Mouse (Mus musculus) kidney, embryonic 15.5 days (tissue): ENCODE data around the gene Arhgap33. TPM values are rescaled to one million over a fixed set of nuclear protein-coding genes. Genes with fewer than 3 reads are reported as not detected.
A peak's percentile ranks its signal among the peaks of the same experiment; 100 is the strongest.

Experiments used
- ATAC-seq: fragments of 200-750 bp; cut with Nextera tagmentation; replicated peaks from 2 replicates; pipeline ENCODE4 v1.8.0; 2017; ENCODE audit warnings: moderate TSS enrichment; ENCODE audit not compliant: low FRiP score
- H3K27ac ChIP-seq: fragments of 300-500 bp; sonication (generic); 2 replicates; pipeline ENCODE4 v1.5.1; 2015; ENCODE audit warnings: mild to moderate bottlenecking, inconsistent platforms
- H3K27me3 ChIP-seq: fragments of 300-500 bp; sonication (generic); 2 replicates; pipeline ENCODE4 v1.6.1; 2015; ENCODE audit warnings: inconsistent platforms
- H3K36me3 ChIP-seq: fragments of 300-500 bp; sonication (generic); 2 replicates; pipeline ENCODE4 v1.6.1; 2015; ENCODE audit warnings: inconsistent platforms
- H3K4me1 ChIP-seq: fragments of 300-500 bp; sonication (generic); 2 replicates; pipeline ENCODE4 v1.6.1; 2015; ENCODE audit warnings: inconsistent platforms
- H3K4me2 ChIP-seq: fragments of 300-500 bp; sonication (generic); 2 replicates; pipeline ENCODE4 v1.6.1; 2015; ENCODE audit warnings: moderate library complexity, mild to moderate bottlenecking, inconsistent platforms
- H3K4me3 ChIP-seq: fragments of 300-500 bp; sonication (generic); replicated peaks from 2 replicates; pipeline ENCODE4 v1.5.1; 2015; ENCODE audit warnings: mild to moderate bottlenecking, inconsistent platforms
- H3K9ac ChIP-seq: fragments of 300-500 bp; sonication (generic); 2 replicates; pipeline ENCODE4 v1.6.1; 2015; ENCODE audit warnings: mild to moderate bottlenecking, inconsistent platforms
- H3K9me3 ChIP-seq: fragments of 300-500 bp; sonication (generic); replicated peaks from 2 replicates; pipeline ENCODE4 v1.6.1; 2016; ENCODE audit warnings: inconsistent platforms
- WGBS: fragments of 180-500 bp; shearing (Covaris S2); methylation state at CpG from one replicate; pipeline ENCODE4 v1.1.7; 2015; ENCODE audit warnings: mixed read lengths; 5-methylcytosine and 5-hydroxymethylcytosine counted together
- polyA plus RNA-seq: library from polyadenylated mRNA; unstranded; fragments of >200 nt; fragmentation: Nextera tagmentation; extraction: Ambion mirVana; gene quantifications from 2 replicates; pipeline ENCODE4 v1.2.1, GENCODE M21; 2015

Gene Arhgap33
- polyA plus RNA-seq, 1 experiment from 2014 or later = 16.0 TPM

- Histone ChIP-seq H3K27ac (peak overlapping the region; percentile 99), H3K9me3 (no peaks in the 10 kb centered on the region), H3K27me3 (no peaks in the 10 kb centered on the region), H3K36me3 (peaks cover 50% of the 10 kb centered on the region), H3K4me1 (peaks cover 27% of the 10 kb centered on the region), H3K4me3 (peak overlapping the region; percentile 66), H3K4me2 (peak overlapping the region; percentile 85), H3K9ac (peak overlapping the region; percentile 66)
- 3% methylated on average over 10 of the region's 10 CpGs for WGBS
- ATAC-seq = peak; percentile 64
Observed at GRCm38 (mm10) chr7:30551445-30552101, 16.7 kb upstream of the Arhgap33 start.

GRCm38 (mm10) chr7:30550603-30551002 is 15.7 kb upstream of the Arhgap33 start:
- WGBS = 97% methylated on average over 1 of the region's 1 CpGs

GRCm38 (mm10) chr7:30549880-30550279 is 15.0 kb upstream of the Arhgap33 start:
- Histone ChIP-seq H3K9me3 (no peaks in the 10 kb centered on the region), H3K36me3 (peaks cover 42% of the 10 kb centered on the region), H3K4me1 (peaks cover 27% of the 10 kb centered on the region), H3K27ac (no peak overlapping the region), H3K9ac (no peak overlapping the region), H3K4me2 (no peak overlapping the region), H3K4me3 (no peak overlapping the region), H3K27me3 (no peaks in the 10 kb centered on the region)
- no peak for ATAC-seq
- WGBS = 94% methylated on average over 2 of the region's 2 CpGs

More at GRCm38 (mm10) chr7:30550603-30551002, 15.7 kb upstream of the Arhgap33 start:
- Histone ChIP-seq H3K36me3 (peaks cover 49% of the 10 kb centered on the region), H3K4me1 (peaks cover 27% of the 10 kb centered on the region), H3K9me3 (no peaks in the 10 kb centered on the region), H3K27me3 (no peaks in the 10 kb centered on the region), H3K9ac (no peak overlapping the region), H3K27ac (no peak overlapping the region), H3K4me2 (no peak overlapping the region), H3K4me3 (no peak overlapping the region)
- ATAC-seq = no peak

GRCm38 (mm10) chr7:30544327-30544726 is 9.5 kb upstream of the Arhgap33 start:
- 84% methylated on average over 2 of the region's 2 CpGs for WGBS
- no peak overlapping the region for H3K4me2 ChIP-seq
- peaks cover 77% of the 10 kb centered on the region for H3K36me3 ChIP-seq
- H3K9ac ChIP-seq = no peak overlapping the region
- no peak overlapping the region for H3K27ac ChIP-seq
- H3K4me3 ChIP-seq = no peak overlapping the region
- no peaks in the 10 kb centered on the region for H3K9me3 ChIP-seq
- ATAC-seq = no peak
- no peaks in the 10 kb centered on the region for H3K4me1 ChIP-seq
- no peaks in the 10 kb centered on the region for H3K27me3 ChIP-seq

GRCm38 (mm10) chr7:30540572-30540971 is 5.7 kb upstream of the Arhgap33 start:
- ATAC-seq = no peak
- no peak overlapping the region for H3K4me3 ChIP-seq
- H3K36me3 ChIP-seq = peaks cover 59% of the 10 kb centered on the region
- WGBS = 90% methylated on average over 7 of the region's 7 CpGs
- no peak overlapping the region for H3K4me2 ChIP-seq
- H3K9me3 ChIP-seq = no peaks in the 10 kb centered on the region
- H3K9ac ChIP-seq = no peak overlapping the region
- no peaks in the 10 kb centered on the region for H3K27me3 ChIP-seq
- no peak overlapping the region for H3K27ac ChIP-seq
- H3K4me1 ChIP-seq = peaks cover 4% of the 10 kb centered on the region

DNA sequence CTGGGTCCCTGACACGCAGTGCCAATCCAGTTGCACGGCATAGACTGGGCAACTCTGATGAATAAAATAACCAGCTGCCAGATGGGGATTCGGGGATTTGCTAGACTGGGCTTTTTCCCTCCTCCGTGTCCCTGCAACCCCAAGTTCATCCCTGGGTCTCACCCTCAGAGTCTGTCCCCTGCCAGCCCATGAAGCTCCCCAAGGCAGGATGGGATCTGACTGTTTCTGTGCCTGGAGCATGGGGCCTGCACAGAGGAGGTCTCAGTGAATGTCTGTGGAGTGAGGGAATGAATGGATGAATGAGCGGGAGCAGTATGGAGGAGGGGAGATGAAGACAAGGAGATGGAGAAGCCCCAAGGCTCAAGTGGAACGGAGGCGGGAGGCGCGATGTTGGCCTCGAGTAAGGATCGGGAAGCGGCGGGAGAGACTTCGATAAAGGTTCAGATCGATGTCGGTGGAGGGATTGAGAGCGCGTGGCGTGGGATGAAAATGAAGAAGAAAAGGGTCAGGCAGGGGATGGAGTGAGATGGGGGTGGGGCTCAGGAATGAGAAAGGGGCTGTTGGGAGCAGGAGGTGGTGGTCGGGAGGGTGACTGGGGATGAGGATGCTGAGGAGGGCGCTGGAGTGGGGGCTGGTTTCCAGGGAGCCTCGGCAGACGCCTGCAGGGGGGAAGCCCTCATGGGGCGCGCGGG is 773 bp downstream of the Arhgap33 start:
- Histone ChIP-seq H3K27me3 (no peaks in the 10 kb centered on the region), H3K4me3 (peak overlapping the region; percentile 85), H3K36me3 (peaks cover 52% of the 10 kb centered on the region), H3K4me2 (peak overlapping the region; percentile 89), H3K9me3 (no peaks in the 10 kb centered on the region), H3K9ac (peak overlapping the region; percentile 65), H3K4me1 (peaks cover 29% of the 10 kb centered on the region), H3K27ac (peak overlapping the region; percentile 74)
- no peak; the same call in 1 of the 2 replicates for ATAC-seq
- 7% methylated on average over 26 of the region's 26 CpGs for WGBS

- Histone ChIP-seq H3K27ac (peak overlapping the region; percentile 22; the same call in 1 of the 2 replicates), H3K4me3 (no peak overlapping the region), H3K27me3 (no peaks in the 10 kb centered on the region), H3K4me1 (peaks cover 30% of the 10 kb centered on the region), H3K36me3 (peaks cover 55% of the 10 kb centered on the region), H3K9me3 (no peaks in the 10 kb centered on the region), H3K9ac (peak overlapping the region; percentile 23; the same call in 1 of the 2 replicates), H3K4me2 (peak overlapping the region; percentile 89)
- WGBS = 37% methylated on average over 8 of the region's 8 CpGs
- ATAC-seq = peak; percentile 16; the same call in 1 of the 2 replicates
Observed at GRCm38 (mm10) chr7:30532931-30533330, 1.9 kb downstream of the Arhgap33 start.

GRCm38 (mm10) chr7:30531291-30531815 is 3.5 kb downstream of the Arhgap33 start:
- Histone ChIP-seq H3K9ac (no peak overlapping the region), H3K4me1 (peaks cover 40% of the 10 kb centered on the region), H3K4me2 (no peak overlapping the region), H3K27ac (no peak overlapping the region), H3K4me3 (no peak overlapping the region), H3K36me3 (peaks cover 62% of the 10 kb centered on the region), H3K27me3 (no peaks in the 10 kb centered on the region), H3K9me3 (no peaks in the 10 kb centered on the region)
- 81% methylated on average over 9 of the region's 9 CpGs for WGBS
- ATAC-seq = no peak

DNA sequence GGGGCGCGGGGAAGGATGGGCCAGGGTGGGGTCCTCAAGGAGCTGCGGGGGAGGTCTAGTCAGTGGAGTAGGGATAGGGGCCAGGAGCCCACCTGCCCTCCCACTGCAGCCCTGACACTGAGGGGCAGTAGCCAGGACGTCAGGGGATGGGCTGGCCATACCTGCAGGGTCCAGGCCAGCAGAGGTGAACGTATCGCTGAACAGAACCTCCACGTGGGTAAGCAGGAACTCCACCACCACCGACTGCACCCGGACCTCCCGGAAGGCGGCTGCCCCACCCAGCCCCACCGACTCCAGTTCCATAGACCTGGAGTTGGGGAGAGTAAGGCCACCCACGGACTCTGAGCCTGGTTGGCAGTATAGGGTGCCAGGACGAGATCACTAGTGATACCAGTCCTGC is 7.9 kb downstream of the Arhgap33 start:
- H3K4me3 ChIP-seq = peak overlapping the region; percentile 10; the same call in 1 of the 2 replicates
- H3K27me3 ChIP-seq = no peaks in the 10 kb centered on the region
- no peak for ATAC-seq
- H3K4me1 ChIP-seq = peaks cover 43% of the 10 kb centered on the region
- H3K9me3 ChIP-seq = no peaks in the 10 kb centered on the region
- H3K9ac ChIP-seq = no peak overlapping the region
- H3K4me2 ChIP-seq = peak overlapping the region; percentile 49
- H3K36me3 ChIP-seq = peaks cover 85% of the 10 kb centered on the region
- 73% methylated on average over 14 of the region's 14 CpGs for WGBS
- peak overlapping the region; percentile 79; the same call in 1 of the 2 replicates for H3K27ac ChIP-seq

GRCm38 (mm10) chr7:30526399-30526798 is 8.5 kb downstream of the Arhgap33 start:
- no peaks in the 10 kb centered on the region for H3K27me3 ChIP-seq
- ATAC-seq = peak; percentile 13; the same call in 1 of the 2 replicates
- WGBS = 19% methylated on average over 17 of the region's 17 CpGs
- peaks cover 79% of the 10 kb centered on the region for H3K36me3 ChIP-seq
- H3K27ac ChIP-seq = peak overlapping the region; percentile 79
- H3K9me3 ChIP-seq = no peaks in the 10 kb centered on the region
- H3K4me3 ChIP-seq = peak overlapping the region; percentile 10; the same call in 1 of the 2 replicates
- peak overlapping the region; percentile 49 for H3K4me2 ChIP-seq
- H3K4me1 ChIP-seq = peaks cover 48% of the 10 kb centered on the region
- H3K9ac ChIP-seq = no peak overlapping the region

GRCm38 (mm10) chr7:30525954-30526353 is 8.9 kb downstream of the Arhgap33 start:
- Histone ChIP-seq H3K4me1 (peaks cover 53% of the 10 kb centered on the region), H3K4me3 (peak overlapping the region; percentile 10; the same call in 1 of the 2 replicates), H3K27me3 (no peaks in the 10 kb centered on the region), H3K36me3 (peaks cover 75% of the 10 kb centered on the region), H3K9ac (no peak overlapping the region), H3K4me2 (peak overlapping the region; percentile 49), H3K9me3 (no peaks in the 10 kb centered on the region), H3K27ac (peak overlapping the region; percentile 79)
- WGBS = 25% methylated on average over 10 of the region's 10 CpGs
- ATAC-seq = peak; percentile 49

DNA sequence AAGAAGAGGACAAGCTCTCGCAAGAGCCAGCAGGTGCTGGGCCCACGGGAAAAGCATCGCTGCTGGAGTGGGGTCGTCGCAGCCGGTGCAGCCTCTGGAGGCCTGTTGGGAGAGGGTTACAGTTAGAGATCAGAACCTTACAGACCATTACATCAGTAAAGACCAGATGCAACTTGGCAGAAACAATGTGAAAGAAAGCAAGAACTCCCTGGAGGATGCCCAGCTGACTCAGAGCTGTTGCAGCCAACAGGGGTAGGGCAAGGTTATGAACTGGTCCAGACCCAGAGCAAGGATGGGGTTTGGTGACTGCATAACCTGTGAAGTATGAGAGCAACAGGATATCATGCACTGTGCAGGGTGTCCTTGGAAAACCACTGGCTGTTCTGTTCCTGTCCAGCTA is 10.4 kb downstream of the Arhgap33 start:
- H3K9ac ChIP-seq = no peak overlapping the region
- H3K9me3 ChIP-seq = no peaks in the 10 kb centered on the region
- ATAC-seq = no peak
- H3K27me3 ChIP-seq = no peaks in the 10 kb centered on the region
- 91% methylated on average over 6 of the region's 6 CpGs for WGBS
- peaks cover 65% of the 10 kb centered on the region for H3K4me1 ChIP-seq
- H3K4me2 ChIP-seq = no peak overlapping the region
- no peak overlapping the region for H3K4me3 ChIP-seq
- peaks cover 60% of the 10 kb centered on the region for H3K36me3 ChIP-seq
- no peak overlapping the region for H3K27ac ChIP-seq
